Mouse (Mus musculus): ENCODE results near the gene Sox12. TPM values are rescaled to one million over a fixed set of nuclear protein-coding genes. Genes with fewer than 3 reads are reported as not detected.

Gene Sox12
- total RNA-seq, 2 experiments from 2014 or later: 16.5 to 19.5 TPM

DNA sequence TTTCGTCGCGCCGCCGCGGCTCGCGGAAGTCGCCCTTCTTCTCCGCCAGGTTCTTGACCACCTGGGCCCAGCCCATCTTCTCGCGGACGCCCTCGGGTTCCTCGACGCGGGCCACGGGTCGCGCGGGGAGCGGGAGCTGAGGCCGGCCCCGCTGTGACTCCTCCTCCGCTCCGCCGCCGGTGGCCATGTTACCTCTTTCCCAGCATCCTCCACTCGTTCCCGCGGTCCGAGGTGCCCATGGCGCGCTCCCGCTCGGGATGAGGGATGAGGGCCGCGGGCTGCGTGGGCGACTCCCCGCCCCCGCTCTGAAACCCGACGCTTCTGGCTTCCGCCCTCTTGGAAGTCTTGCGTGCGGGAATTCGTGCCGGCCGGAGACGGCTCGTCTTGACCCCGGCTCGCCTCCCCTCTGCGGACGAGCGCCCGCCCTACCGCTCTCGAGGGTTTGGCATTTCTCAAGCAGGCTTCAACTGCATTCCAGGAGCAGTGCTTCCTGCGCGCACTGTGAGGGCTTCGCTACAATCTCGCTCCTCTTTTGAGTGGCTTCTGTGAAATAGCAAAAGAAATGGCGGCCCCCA, 16.8 kb upstream of the Sox12 start, which contains the start of gene Zcchc3:
TSS of gene Zcchc3 (minus strand) at position 437 of the 575 bp plus-strand sequence.
- Histone ChIP-seq H3K4me3 (peak within 1 kb of the TSS; percentile 95), H3K27ac (peak within 1 kb of the TSS; percentile 99)
- DNase-seq (ENCODE audit: low spot score in 2 of 2): peak; percentile 83 to 84
- no peak for TF ChIP-seq CTCF (conservative IDR thresholded peaks at IDR 0.05)

DNA sequence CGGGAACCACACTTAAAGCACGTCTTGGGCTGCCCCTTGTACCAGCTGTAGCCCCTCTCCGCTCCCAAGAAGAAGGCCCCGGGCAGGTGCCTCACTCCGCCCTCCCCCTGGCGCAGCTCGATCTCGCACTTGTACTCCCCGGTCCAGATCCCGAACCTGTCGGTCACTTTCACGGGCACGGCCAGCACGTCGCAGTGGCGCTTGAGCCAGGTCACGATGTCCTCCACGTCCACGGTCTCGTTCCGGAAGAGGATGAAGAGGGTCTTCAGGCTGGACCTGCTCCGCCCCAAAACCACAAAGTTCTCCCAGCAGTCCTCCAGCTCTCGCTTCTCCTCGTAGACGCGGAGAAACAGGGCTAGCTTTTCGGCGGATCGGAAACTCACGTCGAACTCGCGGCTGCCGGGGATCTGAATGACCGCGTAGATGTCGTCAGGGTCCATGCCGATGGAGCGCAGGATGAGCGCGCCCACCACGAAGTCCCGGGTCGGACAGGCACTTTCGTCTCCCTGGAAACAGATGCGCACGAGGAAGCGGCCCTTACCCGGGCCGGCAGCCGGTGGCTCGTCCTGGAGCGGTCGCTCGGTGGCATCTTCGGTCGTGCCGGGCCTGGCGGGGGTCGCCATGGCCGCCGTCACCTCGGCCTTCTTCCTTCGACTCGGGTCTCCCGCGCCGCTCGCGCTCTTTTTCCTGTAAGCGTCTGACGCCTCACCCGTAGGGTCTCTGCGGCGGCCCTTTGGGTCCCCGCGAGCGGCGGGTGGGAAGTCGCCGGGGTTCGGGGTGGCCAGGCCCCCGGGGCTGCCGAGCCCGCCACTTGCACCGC, 16.1 kb upstream of the Sox12 start:
- no peak for TF ChIP-seq CTCF (conservative IDR thresholded peaks at IDR 0.05)

DNA sequence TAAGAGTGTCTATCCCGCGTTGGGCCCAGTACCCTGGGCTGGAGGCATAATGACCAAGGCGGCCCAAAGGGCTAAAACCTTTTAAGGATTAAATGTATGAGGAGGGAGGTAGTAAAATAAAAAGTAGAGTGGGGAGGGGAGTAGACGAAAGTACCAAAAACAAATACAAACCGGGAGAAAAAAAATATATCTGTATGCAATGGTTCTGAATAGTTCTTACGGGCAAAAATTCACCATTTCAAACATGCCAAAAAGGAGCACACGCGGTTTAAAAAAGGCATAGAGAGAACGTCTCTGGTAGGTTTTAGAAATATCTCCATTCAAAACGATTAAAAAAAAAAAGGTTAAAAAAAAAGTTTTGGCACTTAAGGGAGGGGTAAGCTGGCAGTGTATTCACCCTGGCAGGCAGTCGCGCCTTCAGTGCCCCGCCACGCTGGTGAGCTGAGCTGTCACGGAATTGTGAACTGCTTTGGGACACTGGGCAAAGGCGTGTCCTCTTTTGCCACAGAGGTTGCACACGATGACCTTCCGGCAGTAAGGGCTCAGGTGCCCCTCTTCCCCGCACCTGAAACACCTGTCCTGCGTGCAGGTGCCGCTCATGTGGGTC, 15.4 kb upstream of the Sox12 start:
- DNase-seq (ENCODE audit: low spot score in 2 of 2): no peak
- peak overlapping the region; percentile 95 for H3K4me3 ChIP-seq
- no peak for TF ChIP-seq CTCF (conservative IDR thresholded peaks at IDR 0.05)
- peak overlapping the region; percentile 99 for H3K27ac ChIP-seq

More for the DNA sequence above, 16.1 kb upstream of the Sox12 start:
- Histone ChIP-seq H3K27ac (peak overlapping the region; percentile 99), H3K4me3 (peak overlapping the region; percentile 95)
- no peak for DNase-seq (ENCODE audit: low spot score in 2 of 2)

DNA sequence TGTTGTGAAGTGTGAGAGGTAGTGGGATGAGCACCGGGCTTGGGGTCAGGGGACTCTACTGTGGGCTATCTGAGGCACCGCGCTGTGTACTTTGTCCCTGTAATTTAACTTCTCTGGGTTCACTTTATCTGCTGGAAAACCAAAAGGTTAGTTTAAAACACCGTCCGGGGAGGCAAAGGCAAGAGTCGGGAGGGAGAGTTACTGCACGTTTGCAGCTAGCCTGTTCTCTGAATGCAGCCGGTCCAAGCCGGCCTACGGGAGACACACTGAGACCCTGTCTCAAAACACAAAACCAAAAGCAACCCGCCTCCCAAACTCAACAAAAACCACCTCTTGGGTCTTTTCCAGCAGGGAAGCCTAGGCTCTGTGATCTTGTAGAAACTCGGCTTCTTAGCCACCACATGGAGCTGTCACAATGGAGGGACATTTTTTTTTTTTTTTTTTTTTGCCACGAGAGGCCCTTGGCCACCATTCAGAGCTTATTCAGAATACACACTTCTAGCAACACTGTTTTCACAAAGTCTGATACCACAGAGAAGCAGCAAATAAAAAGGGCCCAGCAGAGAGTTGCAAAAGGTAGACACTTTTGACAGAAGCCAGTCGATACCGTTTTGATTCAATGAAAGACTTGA, 14.8 kb upstream of the Sox12 start:
- no peak for DNase-seq (ENCODE audit: low spot score in 2 of 2)
- Histone ChIP-seq H3K27ac (peak overlapping the region; percentile 99; the same call in 1 of the 2 replicates), H3K4me3 (peak overlapping the region; percentile 95)
- no peak for TF ChIP-seq CTCF (conservative IDR thresholded peaks at IDR 0.05)

DNA sequence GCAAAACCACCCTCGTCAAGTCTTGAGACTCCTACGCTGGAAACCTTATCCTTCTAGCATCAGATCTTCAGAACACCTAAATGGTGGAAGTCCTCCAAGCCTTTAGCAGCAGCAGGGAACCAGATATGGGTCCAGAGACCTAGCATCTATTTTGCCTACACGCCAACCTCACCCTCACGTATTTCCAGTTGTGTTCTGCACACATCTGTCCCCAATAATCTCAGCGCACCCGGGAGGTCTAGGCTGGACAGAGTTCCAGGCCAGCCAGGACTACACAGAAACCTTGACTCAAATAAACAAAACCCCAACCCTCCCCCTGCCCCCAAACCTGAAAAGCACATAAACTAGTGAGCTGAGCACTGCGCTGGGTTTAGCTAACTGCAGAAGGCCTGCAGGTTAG, 13.6 kb upstream of the Sox12 start:
- no peak for DNase-seq (ENCODE audit: low spot score in 2 of 2)
- peak overlapping the region; percentile 99 for H3K27ac ChIP-seq
- no peak for TF ChIP-seq CTCF (conservative IDR thresholded peaks at IDR 0.05)
- peak overlapping the region; percentile 29; the same call in 1 of the 2 replicates for H3K4me3 ChIP-seq

DNA sequence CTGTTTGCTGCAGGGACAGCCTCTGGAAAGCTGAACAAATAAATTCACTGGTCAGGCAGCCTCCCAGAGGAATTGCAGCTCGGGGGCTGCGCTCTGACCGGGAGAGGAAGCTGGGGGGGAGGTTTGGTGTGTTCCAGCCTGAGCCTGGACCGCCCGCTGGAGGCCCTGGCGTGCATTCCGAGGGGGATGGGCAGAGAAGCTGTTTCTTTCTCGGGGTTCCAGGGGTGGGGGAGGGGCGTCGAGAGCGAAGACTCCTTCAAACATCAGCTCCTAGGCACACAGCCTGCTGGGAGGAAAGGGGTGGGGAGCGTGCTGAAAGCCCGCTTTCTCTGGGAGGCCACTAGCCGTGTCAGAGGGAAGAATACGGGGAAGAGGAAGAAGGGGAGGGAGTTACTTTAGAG, 13.1 kb upstream of the Sox12 start:
- Histone ChIP-seq H3K27ac (peak overlapping the region; percentile 99), H3K4me3 (peak overlapping the region; percentile 29; the same call in 1 of the 2 replicates)
- DNase-seq (ENCODE audit: low spot score in 2 of 2): peak; percentile 71 to 76
- TF ChIP-seq CTCF (conservative IDR thresholded peaks at IDR 0.05): no peak

DNA sequence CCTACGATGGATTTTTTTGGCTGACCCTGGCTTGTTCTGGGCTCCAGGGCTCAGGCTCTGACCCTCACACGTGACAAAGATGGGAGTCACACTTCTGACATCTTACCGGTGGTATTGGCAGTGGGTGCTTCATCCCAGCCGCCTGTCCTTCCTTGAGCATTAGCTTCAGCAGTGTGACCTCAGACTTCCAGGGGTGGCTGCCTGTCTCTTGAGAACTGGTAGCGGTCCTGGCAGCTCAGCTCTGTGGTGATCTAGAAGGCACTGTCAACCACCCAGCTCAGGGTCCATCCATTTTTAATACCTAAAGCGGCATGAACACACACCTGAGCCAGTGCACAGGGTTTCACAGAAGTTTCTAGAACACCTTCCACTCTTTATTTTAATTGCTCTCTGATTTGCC, 11.9 kb upstream of the Sox12 start:
- DNase-seq (ENCODE audit: low spot score in 2 of 2): no peak
- no peak overlapping the region for H3K4me3 ChIP-seq
- TF ChIP-seq CTCF (conservative IDR thresholded peaks at IDR 0.05): no peak
- H3K27ac ChIP-seq: no peak overlapping the region; the same call in 1 of the 2 replicates

DNA sequence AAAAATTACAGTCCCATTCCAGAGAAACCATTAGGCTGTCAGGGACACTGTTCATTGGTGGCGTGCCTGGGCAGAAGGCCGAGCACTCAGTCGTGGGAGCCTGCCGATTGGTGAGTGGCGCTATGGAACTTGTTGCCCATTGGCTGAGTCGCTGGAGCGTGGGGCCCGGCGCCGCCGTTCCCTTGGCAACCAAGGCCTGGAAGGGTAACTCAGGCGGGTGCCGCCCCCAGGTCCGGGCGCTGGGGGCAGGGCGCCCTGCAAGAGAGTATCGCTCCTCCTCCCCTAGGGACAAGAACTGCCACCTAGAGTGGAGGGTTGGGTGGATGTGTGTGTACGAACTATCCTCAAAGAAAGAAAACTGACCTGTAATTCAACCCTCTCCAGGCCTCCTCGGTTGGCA, 8.3 kb upstream of the Sox12 start:
- H3K27ac ChIP-seq: peak overlapping the region; percentile 90

DNA sequence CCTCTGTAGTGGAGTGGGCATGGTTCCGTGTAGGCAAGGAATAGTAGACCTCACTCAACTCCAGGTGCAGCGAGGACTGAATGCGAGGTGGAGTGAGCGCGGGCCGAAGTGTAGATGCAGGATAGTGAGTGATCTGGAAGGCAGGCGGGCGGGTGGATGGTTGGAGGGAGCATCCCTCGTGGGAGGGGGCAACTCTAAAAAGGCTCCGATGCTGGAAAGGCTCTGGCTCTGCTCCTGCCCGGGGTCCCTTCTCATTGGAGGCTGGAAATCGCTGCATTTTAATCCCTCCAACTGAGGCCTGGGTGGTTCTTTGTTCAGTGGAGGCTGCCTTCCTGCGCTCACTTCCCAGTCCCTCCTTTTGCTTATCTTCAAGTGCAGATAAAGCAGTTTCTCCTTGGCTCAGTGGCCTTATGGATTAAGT, 1.3 kb upstream of the Sox12 start:
- DNase-seq (ENCODE audit: low spot score in 2 of 2): peak in 1 of 2 experiments; percentile 19
- TF ChIP-seq CTCF (conservative IDR thresholded peaks at IDR 0.05): no peak
- Histone ChIP-seq H3K4me3 (peak overlapping the region; percentile 60), H3K27ac (peak overlapping the region; percentile 93)

More for the DNA sequence above, 8.3 kb upstream of the Sox12 start:
- H3K4me3 ChIP-seq: peak overlapping the region; percentile 52
- peak; percentile 27 for TF ChIP-seq CTCF (conservative IDR thresholded peaks at IDR 0.05)
- peak; percentile 96 to 98 for DNase-seq (ENCODE audit: low spot score in 2 of 2)

DNA sequence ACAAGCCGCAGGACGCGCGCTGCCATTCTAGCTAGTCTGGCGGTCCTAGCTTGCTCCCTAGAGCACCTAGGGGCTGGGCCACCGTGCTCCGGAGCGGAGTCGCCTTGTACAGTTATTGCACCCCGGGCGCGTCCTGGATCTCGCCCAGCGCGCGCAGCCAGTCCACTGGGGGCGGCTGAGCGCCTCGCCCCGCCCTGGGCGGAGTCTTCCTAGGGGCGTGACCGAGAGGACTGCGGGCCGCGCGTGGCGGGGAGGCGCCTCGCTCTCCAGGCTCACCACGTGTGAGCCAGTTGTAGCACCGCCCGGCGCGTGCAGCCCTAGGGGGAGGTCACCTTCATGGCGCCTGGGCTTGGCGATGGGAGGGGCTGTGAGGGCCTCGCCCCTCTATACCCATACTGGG, 828 bp upstream of the Sox12 start:
- DNase-seq (ENCODE audit: low spot score in 2 of 2): peak; percentile 89 to 90
- Histone ChIP-seq H3K27ac (peak overlapping the region; percentile 93), H3K4me3 (peak overlapping the region; percentile 60)
- TF ChIP-seq CTCF (conservative IDR thresholded peaks at IDR 0.05): peak; percentile 46

DNA sequence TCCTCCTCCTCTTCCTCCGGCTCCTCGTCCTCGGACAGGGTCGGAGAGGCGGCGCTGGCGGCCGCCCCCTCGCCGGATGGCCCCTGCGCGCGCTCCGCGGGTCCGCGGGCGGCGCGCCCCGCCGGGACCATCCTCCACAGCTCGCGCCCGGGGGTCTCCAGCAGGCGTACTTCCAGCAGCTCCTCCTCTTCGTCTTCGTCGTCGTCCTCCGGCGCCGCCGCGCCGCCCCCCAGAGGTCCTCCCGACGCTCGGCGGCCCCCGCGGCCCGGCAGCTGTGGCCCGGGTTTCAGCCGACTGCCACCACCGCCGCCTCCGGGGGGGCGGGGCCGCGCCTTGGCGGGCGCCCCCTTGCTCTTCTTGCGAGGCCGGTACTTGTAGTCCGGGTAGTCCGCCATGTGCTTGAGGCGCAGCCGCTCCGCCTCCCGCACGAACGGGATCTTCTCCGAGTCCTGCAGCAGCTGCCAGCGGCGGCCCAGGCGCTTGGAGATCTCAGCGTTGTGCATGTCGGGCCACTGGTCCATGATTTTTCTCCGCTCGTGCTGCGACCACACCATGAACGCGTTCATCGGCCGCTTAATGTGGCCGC, 766 bp downstream of the Sox12 start:
- Histone ChIP-seq H3K4me3 (peak overlapping the region; percentile 90), H3K27ac (peak overlapping the region; percentile 99)
- no peak for TF ChIP-seq CTCF (conservative IDR thresholded peaks at IDR 0.05)
- DNase-seq (ENCODE audit: low spot score in 2 of 2): peak; percentile 83 to 87
